Mouse (Mus musculus): Measurements from ENCODE around the gene Crat.

- no peak for TF ChIP-seq POLR2A (IDR thresholded peaks at IDR 0.05; ENCODE audit: low read depth, low read length)
- no peak for TF ChIP-seq CTCF (IDR thresholded peaks at IDR 0.05; ENCODE audit: extremely low read depth, insufficient read depth, insufficient read length, insufficient replicate concordance)
These were observed 14.0 kb downstream of the Crat start for GRCm38 (mm10) chr2:30401581-30401980.

Data from spleen, adult 2 months (tissue).